Mouse (Mus musculus) CH12.LX (cell line): ENCODE measurements around the gene Phf20. TPM values are rescaled to one million over a fixed set of nuclear protein-coding genes. Genes with fewer than 3 reads are reported as not detected.

ENCODE experiments used
- DNase-seq: peaks from one replicate; pipeline ENCODE4 v3.0.0-alpha.2; 2013; ENCODE audit errors: extremely low read depth
- H3K27ac ChIP-seq: 2 replicates; pipeline ENCODE4 v1.5.1; 2012; ENCODE audit warnings: low read depth, mild to moderate bottlenecking, control low read depth, moderate library complexity; ENCODE audit not compliant: insufficient read depth
- H3K27me3 ChIP-seq: replicated peaks from 2 replicates; pipeline ENCODE3; 2012; ENCODE audit warnings: inconsistent platforms
- H3K36me3 ChIP-seq, 2 experiments: replicated peaks in 1 of 2; 2 replicates each; pipeline versions ENCODE3 to v1.6.1; 2012; ENCODE audit warnings: inconsistent platforms in 1 of 2, low read length in 1 of 2, mild to moderate bottlenecking in 1 of 2, mixed read lengths in 1 of 2, moderate library complexity in 1 of 2; ENCODE audit not compliant: control insufficient read depth in 1 of 2, insufficient read depth in 1 of 2
- H3K4me1 ChIP-seq, 2 experiments: 2 replicates each; pipeline ENCODE4 v1.6.1; 2012; ENCODE audit warnings: inconsistent platforms in 1 of 2, moderate library complexity in 1 of 2; ENCODE audit not compliant: insufficient read depth in 2 of 2, control insufficient read depth in 1 of 2
- H3K4me2 ChIP-seq: 2 replicates; pipeline ENCODE4 v1.6.1; 2012; ENCODE audit warnings: low read depth, mild to moderate bottlenecking, control low read depth; ENCODE audit not compliant: poor library complexity, insufficient read depth, severe bottlenecking
- H3K4me3 ChIP-seq, 3 experiments: fragments of 150-350 bp in 1 of 3; sonication (generic) in 1 of 3; replicated peaks in 1 of 3; 2 replicates each; pipeline versions ENCODE3 to v1.5.1; 2011 to 2012; ENCODE audit warnings: low read depth in 2 of 3, low read length in 2 of 3, mild to moderate bottlenecking in 2 of 3, moderate library complexity in 2 of 3, control low read depth in 1 of 3, improper control_type of control experiment in 1 of 3, inconsistent platforms in 1 of 3, mixed read lengths in 1 of 3; ENCODE audit not compliant: poor library complexity in 1 of 3
- H3K79me2 ChIP-seq: replicated peaks from 2 replicates; pipeline ENCODE4 v1.6.1; 2012; ENCODE audit warnings: mild to moderate bottlenecking, moderate library complexity; ENCODE audit not compliant: control insufficient read depth, poor library complexity, insufficient read depth, severe bottlenecking; ENCODE audit errors: extremely low read depth
- H3K9ac ChIP-seq: 2 replicates; pipeline ENCODE4 v1.6.1; 2012; ENCODE audit warnings: low read depth, mild to moderate bottlenecking, control low read depth, moderate library complexity; ENCODE audit not compliant: insufficient read depth
- H3K9me3 ChIP-seq: replicated peaks from 2 replicates; pipeline ENCODE3; 2012; ENCODE audit warnings: low read length, inconsistent platforms, mixed read lengths
- CHD2 ChIP-seq: IDR thresholded peaks from 2 replicates; pipeline ENCODE4 v1.6.1; 2011; ENCODE audit warnings: low read length, improper control_type of control experiment
- CTCF ChIP-seq, 2 experiments: IDR thresholded peaks in 1 of 2; conservative IDR thresholded peaks in 1 of 2; 2 replicates each; pipeline ENCODE4 v1.5.1; 2011 to 2012; ENCODE audit warnings: low read depth in 2 of 2, low read length in 2 of 2, improper control_type of control experiment in 1 of 2, inconsistent platforms in 1 of 2, mild to moderate bottlenecking in 1 of 2, moderate library complexity in 1 of 2
- ELF1 ChIP-seq: IDR thresholded peaks from 2 replicates; pipeline ENCODE4 v1.6.1; 2014; ENCODE audit warnings: low read depth, mild to moderate bottlenecking, inconsistent platforms, low read length, improper control_type of control experiment
- ETS1 ChIP-seq: conservative IDR thresholded peaks from 2 replicates; pipeline ENCODE4 v1.6.1; 2012; ENCODE audit warnings: low read depth, mild to moderate bottlenecking, inconsistent platforms, low read length, improper control_type of control experiment, moderate library complexity
- HCFC1 ChIP-seq: IDR thresholded peaks from 2 replicates; pipeline ENCODE4 v1.6.1; 2012; ENCODE audit warnings: low read depth, mild to moderate bottlenecking, inconsistent platforms, low read length, improper control_type of control experiment
- IRF4 ChIP-seq: IDR thresholded peaks from 2 replicates; pipeline ENCODE4 v1.6.1; 2014; ENCODE audit warnings: low read depth, mild to moderate bottlenecking, inconsistent platforms, low read length, improper control_type of control experiment
- MEF2A ChIP-seq: IDR thresholded peaks from 2 replicates; pipeline ENCODE4 v1.6.1; 2014; ENCODE audit warnings: low read depth, mild to moderate bottlenecking, inconsistent platforms, low read length, improper control_type of control experiment, borderline replicate concordance
- MYC ChIP-seq: IDR thresholded peaks from 2 replicates; pipeline ENCODE4 v1.6.1; 2011; ENCODE audit warnings: low read depth, mild to moderate bottlenecking, improper control_type of control experiment, low read length
- NRF1 ChIP-seq: IDR thresholded peaks from 2 replicates; pipeline ENCODE4 v1.6.1; 2014; ENCODE audit warnings: low read depth, mild to moderate bottlenecking, inconsistent platforms, low read length, improper control_type of control experiment, moderate library complexity
- POLR2A ChIP-seq: IDR thresholded peaks from 2 replicates; pipeline ENCODE4 v1.6.1; 2011; ENCODE audit warnings: low read depth, mild to moderate bottlenecking, improper control_type of control experiment, low read length
- RAD21 ChIP-seq: IDR thresholded peaks from 2 replicates; pipeline ENCODE4 v1.6.1; 2011; ENCODE audit warnings: low read depth, mild to moderate bottlenecking, low read length, improper control_type of control experiment, moderate library complexity
- RCOR1 ChIP-seq: conservative IDR thresholded peaks from 2 replicates; pipeline ENCODE4 v1.6.1; 2012; ENCODE audit warnings: low read depth, mild to moderate bottlenecking, inconsistent platforms, low read length, improper control_type of control experiment
- TCF12 ChIP-seq: IDR thresholded peaks from 2 replicates; pipeline ENCODE4 v1.6.1; 2014; ENCODE audit warnings: low read depth, mild to moderate bottlenecking, inconsistent platforms, low read length, improper control_type of control experiment
- UBTF ChIP-seq: IDR thresholded peaks from 2 replicates; pipeline ENCODE4 v1.6.1; 2012; ENCODE audit warnings: low read depth, mild to moderate bottlenecking, inconsistent platforms, low read length, improper control_type of control experiment, moderate library complexity
- USF2 ChIP-seq: conservative IDR thresholded peaks from 2 replicates; pipeline ENCODE4 v1.6.1; 2011; ENCODE audit warnings: low read depth, low read length, improper control_type of control experiment
- ZC3H11A ChIP-seq: IDR thresholded peaks from 2 replicates; pipeline ENCODE4 v1.6.1; 2012; ENCODE audit warnings: low read depth, mild to moderate bottlenecking, inconsistent platforms, low read length, improper control_type of control experiment
- ZMIZ1 ChIP-seq: IDR thresholded peaks from 2 replicates; pipeline ENCODE4 v1.6.1; 2012; ENCODE audit warnings: low read depth, mild to moderate bottlenecking, inconsistent platforms, low read length, improper control_type of control experiment
- dilution Hi-C: fragments of 300-500 bp; cut with MboI; formaldehyde crosslinking; loops from 2 replicates; pipeline ENCODE4 v1.14.3; 2020; ENCODE audit warnings: low sequenced_read_pairs; ENCODE audit not compliant: extremely low pct_unique_long_range_greater_than_20kb, extremely low pct_ligation_motif_present
- in situ Hi-C: fragments of 300-500 bp; cut with MboI; formaldehyde crosslinking; loops from 3 replicates; pipeline ENCODE4 v1.14.3; 2019; ENCODE audit warnings: low sequenced_read_pairs, low pct_ligation_motif_present, low pct_unique_long_range_greater_than_20kb, mixed read lengths
- polyA plus RNA-seq: library from polyadenylated mRNA; unstranded; fragments of >175 nt; gene quantifications from 2 replicates; pipeline ENCODE4 v1.2.1, GENCODE M21; 2012; ENCODE audit warnings: low read depth; ENCODE audit not compliant: insufficient read length
- total RNA-seq, 2 experiments: library from RNA; depleted of rRNA; stranded (reverse); fragments of 300-350 nt in 1 of 2; fragments of >200 nt in 1 of 2; gene quantifications; 2 replicates each; pipeline ENCODE4 v1.2.3; 2012 to 2014

Phf20 gene
- total and polyA plus RNA-seq, 3 experiments = 11.7 to 17.6 (median 13.3) TPM

GRCm38 (mm10) chr2:156285161-156285560 is 88.9 kb downstream of the Phf20 start:
- H3K4me3 ChIP-seq = no peak overlapping the region
- no peaks in the 10 kb centered on the region for H3K4me1 ChIP-seq
- DNase-seq = no peak
- no peaks in the 10 kb centered on the region for H3K79me2 ChIP-seq
- H3K27ac ChIP-seq = no peak overlapping the region
- no peak overlapping the region for H3K4me2 ChIP-seq
- TF ChIP-seq RCOR1 (no peak), MEF2A (no peak), IRF4 (no peak), MYC (no peak), ETS1 (no peak)
- peaks cover 25 to 77% of the 10 kb centered on the region in 2 experiments for H3K36me3 ChIP-seq
- no peaks in the 10 kb centered on the region for H3K9me3 ChIP-seq
- no peaks in the 10 kb centered on the region for H3K27me3 ChIP-seq
- in situ Hi-C loops = loop anchor here (25.0 kb wide), 1 partner anchor 298 kb away; no protein-coding TSS in a partner anchor
- dilution Hi-C loops = no loop called here
- no peak overlapping the region for H3K9ac ChIP-seq

GRCm38 (mm10) chr2:156286733-156287132 is 90.5 kb downstream of the Phf20 start:
- in situ Hi-C loops = loop anchor here (25.0 kb wide), 1 partner anchor 299 kb away; no protein-coding TSS in a partner anchor
- H3K4me2 ChIP-seq = no peak overlapping the region
- no peaks in the 10 kb centered on the region for H3K4me1 ChIP-seq
- peak in 1 of 2 experiments; percentile 22; a peak in 1 of 4 replicates for TF ChIP-seq CTCF (conservative IDR thresholded peaks at IDR 0.05 in 1 of 2, IDR thresholded peaks at IDR 0.05 in 1 of 2; ENCODE audit: low read depth in 2 of 2, low read length in 2 of 2)
- TF ChIP-seq IRF4 = no peak
- no peak for TF ChIP-seq ZC3H11A
- no peak for TF ChIP-seq POLR2A
- TF ChIP-seq MYC = no peak
- H3K27me3 ChIP-seq = no peaks in the 10 kb centered on the region
- H3K36me3 ChIP-seq = peaks cover 20 to 79% of the 10 kb centered on the region in 2 experiments
- H3K27ac ChIP-seq = no peak overlapping the region
- dilution Hi-C loops = no loop called here
- no peak overlapping the region for H3K9ac ChIP-seq
- DNase-seq = no peak
- no peaks in the 10 kb centered on the region for H3K9me3 ChIP-seq
- H3K4me3 ChIP-seq = no peak overlapping the region
- H3K79me2 ChIP-seq = no peaks in the 10 kb centered on the region

- Histone ChIP-seq H3K27me3 (no peaks in the 10 kb centered on the region), H3K4me3 (no peak overlapping the region), H3K4me1 (peaks cover 0 to 7% of the 10 kb centered on the region in 2 experiments; a peak in 1 of 4 replicates), H3K27ac (no peak overlapping the region), H3K4me2 (no peak overlapping the region), H3K9me3 (no peaks in the 10 kb centered on the region), H3K79me2 (no peaks in the 10 kb centered on the region), H3K9ac (no peak overlapping the region), H3K36me3 (peaks cover 25 to 78% of the 10 kb centered on the region in 2 experiments)
- no peak for DNase-seq
- dilution Hi-C loops = no loop called here
- TF ChIP-seq CHD2 (no peak), HCFC1 (no peak), NRF1 (no peak), TCF12 (no peak), ELF1 (no peak), RAD21 (no peak), USF2 (no peak), UBTF (no peak), ZMIZ1 (no peak)
- in situ Hi-C loops = loop anchor here (25.0 kb wide), 1 partner anchor 301 kb away; no protein-coding TSS in a partner anchor
Measured at GRCm38 (mm10) chr2:156288222-156288621, 92.0 kb downstream of the Phf20 start.
